In the genomic region with DNA sequence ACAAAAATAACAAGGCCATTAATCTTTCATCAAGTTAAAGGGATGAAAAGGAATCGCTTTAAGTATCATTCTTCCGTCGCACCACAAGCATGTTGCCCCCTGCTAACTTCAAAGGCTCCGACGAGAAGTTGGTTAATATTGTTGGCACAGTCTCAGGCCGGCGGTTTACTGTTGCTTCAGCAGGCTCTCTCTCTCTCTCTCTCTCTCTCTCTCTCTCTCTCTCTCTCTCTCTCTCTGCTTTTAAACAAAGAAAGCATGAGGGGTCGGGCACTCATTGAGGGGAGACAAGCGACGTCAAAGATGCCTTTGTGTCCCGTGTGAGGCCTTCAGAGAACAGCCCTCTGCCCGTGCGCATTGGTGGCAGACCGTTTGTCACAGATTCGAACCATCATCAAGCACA, we compare ENCODE assay signal across 13 mouse cellular contexts. TPM values are rescaled to one million over a fixed set of nuclear protein-coding genes. Genes with fewer than 3 reads are reported as not detected.
DNase-seq lines count a peak whose midpoint lies in the region; ATAC-seq lines count a peak whose summit lies in the region.
"Had no signal": no experiment of that assay in that cellular context is flagged by ENCODE, and none has a peak within 500 bp of the region (broad histone marks: within the 10 kb centered on the region; RNA-seq: fewer than 3 reads in every experiment).

No protein-coding gene starts in this region.

- peak overlapping the region; percentile 24 for H3K4me2 ChIP-seq in forebrain, embryonic 15.5 days (replicated peaks)

- H3K36me3 ChIP-seq in forebrain, embryonic 15.5 days, result no peaks in the 10 kb centered on the region

- peaks cover 2% of the 10 kb centered on the region; the same call in 1 of the 2 replicates for H3K27me3 ChIP-seq in forebrain, embryonic 15.5 days
- H3K27me3 ChIP-seq: megakaryocyte, embryonic 14.5 days had no signal

- WGBS in forebrain, embryonic 15.5 days, result 1% methylated on average over 15 of the region's 15 CpGs

- no peak overlapping the region for H3K4me3 ChIP-seq in forebrain, embryonic 15.5 days
- H3K4me3 ChIP-seq: layer of hippocampus, adult 2 months; megakaryocyte, embryonic 14.5 days had no signal

- no peak overlapping the region for H3K9ac ChIP-seq in forebrain, embryonic 15.5 days (replicated peaks)

- no peak for ATAC-seq in forebrain, embryonic 15.5 days (replicated peaks)

- H3K4me1 ChIP-seq in forebrain, embryonic 15.5 days, result peaks cover 12% of the 10 kb centered on the region; the same call in 1 of the 2 replicates
- H3K4me1 ChIP-seq: megakaryocyte, embryonic 14.5 days had no signal

- no peak overlapping the region for H3K27ac ChIP-seq in forebrain, embryonic 15.5 days (replicated peaks)
- H3K27ac ChIP-seq: layer of hippocampus, adult 2 months had no signal

- peak; percentile 21 for DNase-seq in ovary, postnatal 14 days (ENCODE audit: low spot score)
- no peak for DNase-seq in ovary, adult 18-20 months (ENCODE audit: low spot score)
- peak; percentile 26 for DNase-seq in lung, postnatal 10 days
- peak; percentile 76 for DNase-seq in retina, postnatal 1 day
- DNase-seq in layer of hippocampus, postnatal 14 days (ENCODE audit: low spot score in 2 of 2), result no peak
- DNase-seq in frontal cortex, postnatal 36 days (ENCODE audit: low spot score in 2 of 2), result no peak
- DNase-seq: adrenal gland, adult 8-10 months; cerebellum, adult 9-11 months; right cerebral cortex, postnatal 4 days; thymus, postnatal 14 days had no signal

- no peaks in the 10 kb centered on the region for H3K9me3 ChIP-seq in forebrain, embryonic 15.5 days

RNA-seq across cellular contexts. Expression of a gene that starts 17.7 kb away (rescaled TPM):
- polyA plus RNA-seq in forebrain, embryonic 15.5 days (2015; fragmentation: Nextera tagmentation; extraction: Ambion mirVana), result 0.14 and 0.17 TPM in 2 replicates
- total RNA-seq in layer of hippocampus, postnatal 14 days (2021), result under 1 TPM in 1 of 2 experiments, not detected in 1; 0.21 TPM
- total RNA-seq: adrenal gland, adult 8-10 months had no signal

Comparison
In these comparisons a context has a peak if more than half of its experiments do, and no peak if none do; other contexts are left out.
1. DNase-seq: peak in ovary, postnatal 14 days (single experiment), lung, postnatal 10 days (single experiment) and retina, postnatal 1 day (single experiment); none in ovary, adult 18-20 months (single experiment), layer of hippocampus, postnatal 14 days (0 of 2) and frontal cortex, postnatal 36 days (0 of 2).